28 mouse cellular contexts compared by ENCODE assay signal in genomic region chr10:60118464-60118863, GRCm38 (mm10). TPM values are rescaled to one million over a fixed set of nuclear protein-coding genes. Genes with fewer than 3 reads are reported as not detected.
DNase-seq lines count a peak whose midpoint lies in the region; ATAC-seq and TF ChIP-seq lines count a peak whose summit lies in the region.
"Had no signal": no experiment of that assay in that cellular context is flagged by ENCODE, and none has a peak within 500 bp of the region (broad histone marks: within the 10 kb centered on the region; RNA-seq: fewer than 3 reads in every experiment).

No protein-coding gene starts in this region.

- H3K4me3 ChIP-seq in embryonic facial prominence, embryonic 13.5 days, result no peak overlapping the region
- H3K4me3 ChIP-seq in embryonic facial prominence, embryonic 10.5 days, result no peak overlapping the region
- H3K4me3 ChIP-seq in kidney, embryonic 16.5 days (ENCODE audit: low read length), result no peak overlapping the region
- no peak overlapping the region for H3K4me3 ChIP-seq in lung, postnatal 0 days (ENCODE audit: low read depth, low read length)
- H3K4me3 ChIP-seq in midbrain, postnatal 0 days (ENCODE audit: low read depth, low read length), result no peak overlapping the region
- no peak overlapping the region for H3K4me3 ChIP-seq in midbrain, embryonic 15.5 days
- H3K4me3 ChIP-seq: embryonic facial prominence, embryonic 12.5 days; erythroblast, embryonic 14.5 days; forebrain, embryonic 13.5 days; gastrocnemius, adult 2 months; heart, embryonic 12.5 days; heart, embryonic 15.5 days; hindbrain, embryonic 10.5 days had no signal

- no peak overlapping the region for H3K4me2 ChIP-seq in embryonic facial prominence, embryonic 13.5 days
- no peak overlapping the region for H3K4me2 ChIP-seq in kidney, embryonic 16.5 days (replicated peaks; ENCODE audit: low read depth, low read length)
- no peak overlapping the region for H3K4me2 ChIP-seq in lung, postnatal 0 days (replicated peaks; ENCODE audit: low read depth, low read length)
- H3K4me2 ChIP-seq in midbrain, postnatal 0 days (ENCODE audit: low read depth, low read length, poor library complexity, severe bottlenecking), result no peak overlapping the region
- H3K4me2 ChIP-seq in midbrain, embryonic 15.5 days, result no peak overlapping the region
- H3K4me2 ChIP-seq: embryonic facial prominence, embryonic 12.5 days; forebrain, embryonic 13.5 days; heart, embryonic 12.5 days; heart, embryonic 15.5 days; hindbrain, embryonic 14.5 days had no signal

- peaks cover 23% of the 10 kb centered on the region for H3K4me1 ChIP-seq in embryonic facial prominence, embryonic 13.5 days
- peaks cover 49% of the 10 kb centered on the region for H3K4me1 ChIP-seq in embryonic facial prominence, embryonic 10.5 days
- peaks cover 19% of the 10 kb centered on the region for H3K4me1 ChIP-seq in kidney, embryonic 16.5 days (ENCODE audit: insufficient read depth, low read length)
- H3K4me1 ChIP-seq in lung, postnatal 0 days (ENCODE audit: insufficient read depth, low read depth, low read length), result peaks cover 6% of the 10 kb centered on the region; the same call in 1 of the 2 replicates
- H3K4me1 ChIP-seq in midbrain, postnatal 0 days (ENCODE audit: insufficient read depth, low read length), result peaks cover 25% of the 10 kb centered on the region
- peaks cover 38% of the 10 kb centered on the region for H3K4me1 ChIP-seq in midbrain, embryonic 15.5 days

- DNase-seq in embryonic facial prominence, embryonic 10.5 days (ENCODE audit: low spot score), result no peak
- DNase-seq in kidney, postnatal 36 days, result no peak
- DNase-seq in lung, postnatal 0 days (ENCODE audit: low spot score), result no peak
- no peak for DNase-seq in lung, postnatal 14 days
- DNase-seq in midbrain, postnatal 0 days (ENCODE audit: low spot score), result no peak
- DNase-seq: adrenal gland, adult 8-10 months; adrenal gland, postnatal 25 days; cerebellum, adult 11-12 months; cerebellum, adult 8-10 months; cerebellum, postnatal 10 days; cerebellum, postnatal 36 days; forebrain, postnatal 0 days; gastrocnemius, adult 2 months; gastrocnemius, postnatal 14 days; heart, adult 18-20 months; heart, postnatal 10 days; heart, postnatal 36 days had no signal

- 0 out of 2 replicates have a peak overlapping the region, but pooled peaks have one; percentile 44 for H3K9ac ChIP-seq in embryonic facial prominence, embryonic 13.5 days
- H3K9ac ChIP-seq in kidney, embryonic 16.5 days (replicated peaks; ENCODE audit: low read length), result no peak overlapping the region
- H3K9ac ChIP-seq in lung, postnatal 0 days (replicated peaks; ENCODE audit: low read depth), result no peak overlapping the region
- no peak overlapping the region for H3K9ac ChIP-seq in midbrain, postnatal 0 days (replicated peaks; ENCODE audit: low read length, poor library complexity, severe bottlenecking)
- H3K9ac ChIP-seq in midbrain, embryonic 15.5 days, result no peak overlapping the region
- H3K9ac ChIP-seq: embryonic facial prominence, embryonic 12.5 days; forebrain, embryonic 13.5 days; forebrain, postnatal 0 days; heart, embryonic 12.5 days; heart, embryonic 15.5 days; hindbrain, embryonic 14.5 days had no signal

- no peak for ATAC-seq in embryonic facial prominence, embryonic 13.5 days (ENCODE audit: insufficient number of reproducible peaks, insufficient read depth, low FRiP score, low TSS enrichment, low read depth)
- peak; percentile 2; the same call in 1 of the 2 replicates for ATAC-seq in kidney, embryonic 16.5 days (ENCODE audit: low FRiP score, low TSS enrichment)
- ATAC-seq in lung, postnatal 0 days, result peak; percentile 58
- no peak for ATAC-seq in midbrain, postnatal 0 days (ENCODE audit: low FRiP score)
- no peak for ATAC-seq in midbrain, embryonic 15.5 days (replicated peaks)
- ATAC-seq: activated CD4-positive, CD25-positive, alpha-beta regulatory T cell, adult 4 months; forebrain, embryonic 13.5 days; forebrain, postnatal 0 days had no signal

- no peaks in the 10 kb centered on the region for H3K9me3 ChIP-seq in embryonic facial prominence, embryonic 13.5 days
- H3K9me3 ChIP-seq in embryonic facial prominence, embryonic 10.5 days, result no peaks in the 10 kb centered on the region
- no peaks in the 10 kb centered on the region for H3K9me3 ChIP-seq in kidney, embryonic 16.5 days (ENCODE audit: low read length)
- no peaks in the 10 kb centered on the region for H3K9me3 ChIP-seq in lung, postnatal 0 days (ENCODE audit: low read length)
- no peaks in the 10 kb centered on the region for H3K9me3 ChIP-seq in midbrain, postnatal 0 days (ENCODE audit: low read length)
- H3K9me3 ChIP-seq in midbrain, embryonic 15.5 days, result no peaks in the 10 kb centered on the region
- H3K9me3 ChIP-seq: embryonic facial prominence, embryonic 12.5 days; forebrain, embryonic 13.5 days; heart, embryonic 12.5 days; heart, embryonic 15.5 days; hindbrain, embryonic 10.5 days had no signal

- no peaks in the 10 kb centered on the region for H3K36me3 ChIP-seq in embryonic facial prominence, embryonic 13.5 days
- no peaks in the 10 kb centered on the region for H3K36me3 ChIP-seq in embryonic facial prominence, embryonic 10.5 days (replicated peaks)
- no peaks in the 10 kb centered on the region for H3K36me3 ChIP-seq in kidney, embryonic 16.5 days (ENCODE audit: insufficient read depth, low read length)
- no peaks in the 10 kb centered on the region for H3K36me3 ChIP-seq in lung, postnatal 0 days (ENCODE audit: insufficient read depth, low read length)
- H3K36me3 ChIP-seq in midbrain, postnatal 0 days (ENCODE audit: insufficient read depth, low read length), result peaks cover 22% of the 10 kb centered on the region
- peaks cover 11% of the 10 kb centered on the region for H3K36me3 ChIP-seq in midbrain, embryonic 15.5 days (replicated peaks)
- H3K36me3 ChIP-seq: embryonic facial prominence, embryonic 12.5 days; heart, embryonic 12.5 days; heart, embryonic 15.5 days had no signal

- 56% methylated on average over 7 of the region's 7 CpGs for WGBS in embryonic facial prominence, embryonic 13.5 days
- WGBS in embryonic facial prominence, embryonic 10.5 days, result 51% methylated on average over 7 of the region's 7 CpGs
- WGBS in kidney, embryonic 16.5 days, result 65% methylated on average over 7 of the region's 7 CpGs
- whole genome bisulfite sequencing in lung, postnatal 0 days, result 54% methylated on average over 7 of the region's 7 CpGs
- 44% methylated on average over 7 of the region's 7 CpGs for WGBS in midbrain, postnatal 0 days
- WGBS in midbrain, embryonic 15.5 days, result 46% methylated on average over 7 of the region's 7 CpGs

- no peak overlapping the region for H3K27ac ChIP-seq in embryonic facial prominence, embryonic 13.5 days
- H3K27ac ChIP-seq in embryonic facial prominence, embryonic 10.5 days (replicated peaks), result no peak overlapping the region
- no peak overlapping the region for H3K27ac ChIP-seq in kidney, embryonic 16.5 days (ENCODE audit: low read length)
- peak overlapping the region; percentile 1; the same call in 1 of the 2 replicates for H3K27ac ChIP-seq in lung, postnatal 0 days (ENCODE audit: low read length)
- H3K27ac ChIP-seq in midbrain, postnatal 0 days (ENCODE audit: low read depth, low read length), result 0 out of 2 replicates have a peak overlapping the region, but pooled peaks have one; percentile 32
- no peak overlapping the region for H3K27ac ChIP-seq in midbrain, embryonic 15.5 days
- H3K27ac ChIP-seq: embryonic facial prominence, embryonic 12.5 days; forebrain, embryonic 13.5 days; gastrocnemius, adult 2 months; heart, embryonic 15.5 days; hindbrain, embryonic 14.5 days had no signal

- H3K27me3 ChIP-seq in embryonic facial prominence, embryonic 13.5 days, result no peaks in the 10 kb centered on the region
- H3K27me3 ChIP-seq in embryonic facial prominence, embryonic 10.5 days (replicated peaks; ENCODE audit: low read depth, poor library complexity, severe bottlenecking), result peaks cover 4% of the 10 kb centered on the region; the same call in 1 of the 2 replicates
- H3K27me3 ChIP-seq in kidney, embryonic 16.5 days (ENCODE audit: insufficient read depth, low read length), result no peaks in the 10 kb centered on the region
- no peaks in the 10 kb centered on the region for H3K27me3 ChIP-seq in lung, postnatal 0 days (replicated peaks; ENCODE audit: insufficient read depth, low read length)
- no peaks in the 10 kb centered on the region for H3K27me3 ChIP-seq in midbrain, postnatal 0 days (ENCODE audit: insufficient read depth, low read length)
- H3K27me3 ChIP-seq in midbrain, embryonic 15.5 days (replicated peaks), result no peaks in the 10 kb centered on the region
- H3K27me3 ChIP-seq: forebrain, embryonic 13.5 days had no signal

- no peak for TF ChIP-seq CTCF in lung, postnatal 0 days (IDR thresholded peaks at IDR 0.05)
- no peak for TF ChIP-seq CTCF in midbrain, postnatal 0 days (IDR thresholded peaks at IDR 0.05)

- peak; percentile 89 for TF ChIP-seq EP300 in lung, postnatal 0 days (IDR thresholded peaks at IDR 0.05)

RNA-seq across cellular contexts. Expression of gene Spock2, which starts 12.4 kb away (rescaled TPM):
- 7.2 and 7.3 TPM in 2 replicates for polyA plus RNA-seq in embryonic facial prominence, embryonic 13.5 days (2015; fragmentation: Nextera tagmentation; extraction: Ambion mirVana)
- polyA plus RNA-seq in embryonic facial prominence, embryonic 10.5 days (2016; fragmentation: Nextera tagmentation; extraction: Ambion mirVana), result 8.6 and 8.9 TPM in 2 replicates
- polyA plus RNA-seq in kidney, embryonic 16.5 days (2015; fragmentation: Nextera tagmentation; extraction: Ambion mirVana), result 47.1 and 56.8 TPM in 2 replicates
- 42.8 and 45.6 TPM in 2 replicates for polyA plus RNA-seq in lung, postnatal 0 days (2015; fragmentation: Nextera tagmentation; extraction: Ambion mirVana)
- 275 and 308 TPM in 2 replicates for total RNA-seq in midbrain, postnatal 0 days (2014; rRNA removed)
- polyA plus RNA-seq in midbrain, postnatal 0 days (2015; fragmentation: Nextera tagmentation; extraction: Ambion mirVana), result 109 and 117 TPM in 2 replicates
- polyA plus RNA-seq in midbrain, embryonic 15.5 days (2015; fragmentation: Nextera tagmentation; extraction: Ambion mirVana), result 106 and 113 TPM in 2 replicates

Comparison
In these comparisons a context has a peak if more than half of its experiments do, and no peak if none do; other contexts are left out.
1. H3K27ac ChIP-seq: peak in lung, postnatal 0 days (single experiment) and midbrain, postnatal 0 days (single experiment); none in embryonic facial prominence, embryonic 13.5 days (single experiment), embryonic facial prominence, embryonic 10.5 days (single experiment), kidney, embryonic 16.5 days (single experiment) and midbrain, embryonic 15.5 days (single experiment).
2. ATAC-seq: peak in kidney, embryonic 16.5 days (single experiment) and lung, postnatal 0 days (single experiment); none in embryonic facial prominence, embryonic 13.5 days (single experiment), midbrain, postnatal 0 days (single experiment) and midbrain, embryonic 15.5 days (single experiment).